Mouse (Mus musculus) kidney, adult 9 months (tissue): ENCODE measurements around the gene Asic1.

Experiments used
- DNase-seq: peaks from one replicate; pipeline ENCODE4 v3.0.0; 2022

The Asic1 gene

GRCm38 (mm10) chr15:99670154-99670821, at the start of gene Asic1:
Gene Asic1, plus strand, starts transcription at chr15:99670368.
- peak; percentile 42 for DNase-seq

GRCm38 (mm10) chr15:99622063-99622462, 48.1 kb upstream of the Asic1 start:
- no peak for DNase-seq

GRCm38 (mm10) chr15:99631618-99632017, 38.5 kb upstream of the Asic1 start:
- no peak for DNase-seq

GRCm38 (mm10) chr15:99634702-99635101, 35.5 kb upstream of the Asic1 start:
- no peak for DNase-seq

GRCm38 (mm10) chr15:99637405-99638123, 32.6 kb upstream of the Asic1 start:
- no peak for DNase-seq

- DNase-seq: no peak
Observed at GRCm38 (mm10) chr15:99638124-99638485, 32.1 kb upstream of the Asic1 start.

- no peak for DNase-seq
Observed at GRCm38 (mm10) chr15:99642622-99643021, 27.5 kb upstream of the Asic1 start.

GRCm38 (mm10) chr15:99643832-99644231, 26.3 kb upstream of the Asic1 start:
- no peak for DNase-seq

- DNase-seq: no peak
Observed at GRCm38 (mm10) chr15:99644776-99645175, 25.4 kb upstream of the Asic1 start.

GRCm38 (mm10) chr15:99648326-99648725, 21.8 kb upstream of the Asic1 start:
- DNase-seq: no peak

- no peak for DNase-seq
Observed at GRCm38 (mm10) chr15:99649067-99649761, 21.0 kb upstream of the Asic1 start.

GRCm38 (mm10) chr15:99650304-99650703, 19.9 kb upstream of the Asic1 start:
- no peak for DNase-seq

GRCm38 (mm10) chr15:99651163-99651872, 18.9 kb upstream of the Asic1 start, which contains the start of gene Racgap1:
Gene Racgap1, minus strand, starts transcription at chr15:99651656.
- DNase-seq: peak; percentile 98

GRCm38 (mm10) chr15:99651984-99652872, 17.9 kb upstream of the Asic1 start:
- no peak for DNase-seq

GRCm38 (mm10) chr15:99653291-99653690, 16.9 kb upstream of the Asic1 start:
- peak; percentile 18 for DNase-seq

GRCm38 (mm10) chr15:99653876-99654275, 16.3 kb upstream of the Asic1 start:
- DNase-seq: no peak

- DNase-seq: no peak
Observed at GRCm38 (mm10) chr15:99655956-99656355, 14.2 kb upstream of the Asic1 start.

- no peak for DNase-seq
Observed at GRCm38 (mm10) chr15:99658437-99658836, 11.7 kb upstream of the Asic1 start.

GRCm38 (mm10) chr15:99661121-99661830, 8.9 kb upstream of the Asic1 start:
- DNase-seq: no peak

- DNase-seq: no peak
Observed at GRCm38 (mm10) chr15:99662371-99662770, 7.8 kb upstream of the Asic1 start.

GRCm38 (mm10) chr15:99663964-99664599, 6.1 kb upstream of the Asic1 start:
- DNase-seq: no peak
